Mouse (Mus musculus): ENCODE results near the gene Foxn2.
"Not testable (repeated sequence)": the region's sequence is repeated elsewhere in the genome, so short reads cannot be mapped to it uniquely, and the experiment has no call there.

The Foxn2 gene

DNA sequence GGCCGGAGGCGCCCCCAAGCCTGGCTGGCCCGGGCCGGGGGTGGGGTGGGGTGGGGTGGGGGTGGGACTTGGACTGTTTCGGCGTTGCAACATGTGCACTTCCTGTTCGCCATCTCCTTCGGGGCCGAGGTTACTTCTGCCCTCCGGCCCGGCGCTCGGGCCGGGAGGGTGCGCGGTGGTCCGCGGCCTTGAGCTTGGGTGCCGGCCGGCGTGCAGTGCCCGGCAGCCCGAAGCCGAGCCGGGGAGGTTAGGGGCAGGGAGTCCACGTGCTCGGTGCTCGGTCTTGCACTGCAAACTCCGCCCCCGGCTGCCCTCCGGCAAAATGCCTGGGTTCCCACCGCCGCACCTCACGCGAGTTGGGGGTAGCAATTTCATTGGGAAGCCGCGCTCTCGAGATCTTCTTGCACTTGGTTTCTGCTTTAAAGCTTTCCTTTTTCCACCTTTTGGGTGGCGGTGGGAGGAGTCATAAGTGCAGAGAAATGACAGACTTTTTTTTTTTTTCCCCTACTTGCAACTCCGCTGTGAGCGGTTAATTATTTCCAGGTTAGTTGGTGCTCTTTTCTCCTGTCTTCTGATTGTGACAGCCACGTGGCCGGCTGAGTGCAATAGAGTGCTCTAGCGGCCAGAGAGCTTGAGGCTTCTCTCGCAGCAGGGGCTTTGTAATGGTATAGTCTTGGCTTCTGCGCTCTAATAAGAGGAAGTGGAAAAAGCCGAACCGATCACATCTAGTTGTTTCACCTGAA is 1.1 kb downstream of the Foxn2 start:
- peak; percentile 63 for DNase-seq (ENCODE audit: low spot score)

- DNase-seq (ENCODE audit: low spot score) = no peak
These were observed 2.1 kb downstream of the Foxn2 start for GRCm38 (mm10) chr17:88442661-88443060.

- DNase-seq (ENCODE audit: low spot score) = no peak
These were observed 2.7 kb downstream of the Foxn2 start for GRCm38 (mm10) chr17:88443186-88443585.

DNA sequence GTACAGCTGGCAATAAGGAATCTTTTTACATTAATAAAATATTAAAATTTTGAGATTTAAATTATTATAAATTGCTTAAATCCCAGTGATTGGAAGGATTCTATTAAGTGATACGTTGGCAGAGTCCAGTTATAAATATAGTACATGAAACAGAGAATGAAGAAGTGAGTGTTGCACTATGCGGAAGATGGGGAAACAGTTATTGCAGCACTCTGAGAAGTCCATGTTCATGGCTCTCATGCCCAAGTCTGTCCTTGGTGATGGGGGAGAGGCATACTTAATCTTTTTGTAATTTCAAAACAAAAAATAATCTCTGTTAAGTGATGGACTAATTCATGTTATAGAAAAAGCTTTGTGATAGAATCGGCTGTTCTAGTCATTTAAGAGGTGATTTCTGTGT is 17.6 kb downstream of the Foxn2 start:
- DNase-seq (ENCODE audit: low spot score) = no peak

DNA sequence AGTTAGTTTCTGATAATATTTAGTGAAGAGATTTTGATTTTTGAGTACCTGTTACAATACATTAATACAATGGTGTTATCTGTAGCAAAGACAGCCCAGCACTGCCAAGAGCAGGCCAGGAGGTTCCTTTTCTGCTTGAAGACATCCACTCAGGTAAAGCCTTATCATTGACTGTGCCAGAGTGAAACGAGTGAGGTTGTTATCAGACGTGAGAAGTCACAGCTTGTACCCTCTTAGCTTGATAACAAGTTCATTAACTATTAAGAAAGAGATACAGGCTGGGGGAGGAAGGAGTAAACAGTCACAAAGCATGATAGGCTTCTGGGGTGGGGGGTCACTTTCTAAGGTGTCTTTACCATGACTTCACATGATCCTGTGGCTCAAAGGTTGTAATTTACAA is 19.0 kb downstream of the Foxn2 start:
- no peak for DNase-seq (ENCODE audit: low spot score)

DNA sequence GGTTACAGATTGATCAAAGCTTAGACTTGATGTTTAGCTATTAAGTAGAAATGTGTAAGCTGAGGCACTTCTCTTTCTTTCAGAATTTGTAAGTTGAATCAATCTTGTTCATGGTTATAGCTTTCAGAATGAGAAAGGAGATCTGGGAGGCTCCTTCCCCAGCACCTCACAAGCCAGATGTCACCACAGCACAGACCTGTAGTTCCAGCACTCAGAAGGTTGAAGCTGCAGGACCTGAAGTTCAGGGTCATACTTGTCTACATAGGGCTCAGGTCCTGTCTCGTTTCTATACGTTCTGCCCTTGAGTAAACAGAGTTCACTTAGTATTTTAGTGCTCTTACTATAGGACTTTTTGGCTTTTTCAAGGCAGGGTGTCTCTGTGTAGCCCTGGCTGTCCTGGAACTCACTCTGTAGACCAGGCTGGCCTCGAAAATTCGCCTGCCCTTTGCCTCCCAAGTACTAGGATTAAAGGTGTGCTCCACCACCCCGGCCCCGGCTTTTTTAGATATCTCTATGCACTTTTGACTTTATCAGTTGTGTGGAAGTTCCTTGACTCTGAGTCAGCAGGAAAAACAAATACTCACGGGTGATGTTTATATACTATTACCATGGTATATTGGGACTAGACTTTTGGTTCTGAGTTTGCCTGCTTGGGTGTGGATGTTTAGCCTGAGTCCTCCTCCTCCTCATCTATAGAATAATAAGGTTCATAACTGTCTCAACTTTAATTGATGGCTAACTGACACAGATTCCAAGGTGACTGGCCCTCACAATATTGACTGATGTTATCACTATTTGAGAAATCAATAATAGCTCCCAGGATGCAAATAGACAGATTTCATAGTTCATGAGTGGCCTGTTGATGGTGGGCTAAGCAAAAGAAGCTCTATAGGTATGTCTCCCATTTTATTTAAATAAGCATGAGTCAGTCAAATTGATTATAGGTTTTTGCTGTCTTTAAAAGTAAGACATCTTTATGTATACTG is 19.7 kb downstream of the Foxn2 start:
- no peak for DNase-seq (ENCODE audit: low spot score)

- no peak for DNase-seq (ENCODE audit: low spot score)
These were observed 22.1 kb downstream of the Foxn2 start for GRCm38 (mm10) chr17:88462658-88463057.

DNA sequence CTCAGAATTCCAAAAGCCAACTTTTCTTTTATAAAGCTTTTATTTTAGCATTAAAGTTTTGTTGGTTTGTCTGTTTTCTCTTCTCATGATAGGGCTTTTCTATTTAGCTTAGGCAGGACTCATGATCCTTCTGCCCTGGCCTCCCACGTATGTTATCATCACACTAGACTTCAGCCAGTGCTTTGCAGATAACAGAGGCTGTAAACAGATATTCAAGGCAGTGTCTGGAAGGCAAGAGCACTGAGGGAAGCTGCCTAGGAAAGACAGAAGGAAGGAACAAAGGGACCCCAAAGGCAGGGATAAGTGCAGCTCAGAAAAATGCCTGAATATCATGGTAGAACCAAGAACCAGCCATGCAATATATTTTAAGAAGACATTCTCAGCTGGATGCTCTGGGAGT is 26.1 kb downstream of the Foxn2 start:
- no peak for DNase-seq (ENCODE audit: low spot score)

DNA sequence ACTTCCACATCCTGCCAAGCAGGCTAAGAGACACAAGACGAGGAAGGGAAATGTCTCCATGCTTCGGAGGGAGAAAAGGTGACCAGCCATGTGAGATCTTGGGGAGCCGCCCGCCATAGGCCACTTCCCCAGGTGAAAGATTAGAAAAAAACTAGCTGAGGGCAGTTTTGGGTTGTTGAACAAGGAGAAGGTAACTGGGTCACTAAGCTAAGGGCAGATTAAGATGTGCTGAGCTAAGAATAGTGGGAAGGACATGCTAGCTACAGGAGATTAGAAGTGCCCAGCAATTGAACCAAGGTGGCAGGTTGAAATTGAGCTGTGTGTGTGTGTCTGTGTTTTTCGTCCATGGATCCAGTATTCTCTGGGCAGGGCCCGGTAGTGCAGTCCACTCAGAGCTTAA is 27.2 kb downstream of the Foxn2 start:
- DNase-seq (ENCODE audit: low spot score) = no peak

- DNase-seq (ENCODE audit: low spot score) = not testable (repeated sequence)
These were observed 28.3 kb downstream of the Foxn2 start for GRCm38 (mm10) chr17:88468655-88469398.

DNA sequence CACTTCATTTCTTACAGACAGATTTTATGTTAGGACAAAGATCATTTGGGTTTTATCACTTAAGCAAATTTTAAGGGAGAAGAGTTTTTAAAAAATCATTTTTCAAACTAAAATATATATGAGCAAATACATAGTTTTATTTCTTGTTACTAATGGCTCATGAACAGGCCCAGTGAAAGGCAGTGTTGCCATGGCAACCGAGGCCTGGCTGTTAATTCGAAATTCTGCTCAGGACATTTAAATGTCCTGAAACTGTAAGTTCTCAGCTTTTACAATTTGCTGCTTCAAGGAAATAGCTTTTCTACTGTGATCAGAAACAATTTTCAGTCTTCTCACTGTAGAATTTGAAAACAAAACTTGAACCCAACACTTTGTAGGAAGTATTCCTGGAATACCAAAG is 33.3 kb downstream of the Foxn2 start:
- no peak for DNase-seq (ENCODE audit: low spot score)

- DNase-seq (ENCODE audit: low spot score) = no peak
These were observed 36.7 kb downstream of the Foxn2 start for GRCm38 (mm10) chr17:88477165-88477564.

DNA sequence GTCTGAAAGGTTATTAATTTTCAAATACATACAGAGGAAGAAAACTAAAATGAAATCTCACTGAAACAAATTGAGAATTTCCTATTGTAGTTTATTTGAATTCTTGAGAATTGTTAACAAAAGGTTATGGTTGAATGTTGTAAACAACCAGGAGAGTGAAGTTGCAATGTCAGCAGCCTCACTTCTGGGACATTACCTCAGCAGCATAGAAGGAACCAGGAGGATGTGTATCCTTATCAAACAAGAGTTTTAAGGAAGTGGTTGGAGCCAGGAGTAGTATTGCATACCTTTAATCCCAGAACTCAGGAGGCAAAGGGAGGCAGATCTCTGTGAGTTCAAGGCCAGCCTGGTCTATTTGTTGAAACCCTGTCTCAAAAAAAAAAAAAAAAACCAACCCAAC is 37.2 kb downstream of the Foxn2 start:
- DNase-seq (ENCODE audit: low spot score) = no peak

- no peak for DNase-seq (ENCODE audit: low spot score)
These were observed 38.5 kb downstream of the Foxn2 start for GRCm38 (mm10) chr17:88479040-88479439.

GRCm38 (mm10) chr17:88480369-88480768 is 39.9 kb downstream of the Foxn2 start:
- no peak for DNase-seq (ENCODE audit: low spot score)

- DNase-seq (ENCODE audit: low spot score) = no peak
These were observed 40.6 kb downstream of the Foxn2 start for GRCm38 (mm10) chr17:88481062-88481461.

DNA sequence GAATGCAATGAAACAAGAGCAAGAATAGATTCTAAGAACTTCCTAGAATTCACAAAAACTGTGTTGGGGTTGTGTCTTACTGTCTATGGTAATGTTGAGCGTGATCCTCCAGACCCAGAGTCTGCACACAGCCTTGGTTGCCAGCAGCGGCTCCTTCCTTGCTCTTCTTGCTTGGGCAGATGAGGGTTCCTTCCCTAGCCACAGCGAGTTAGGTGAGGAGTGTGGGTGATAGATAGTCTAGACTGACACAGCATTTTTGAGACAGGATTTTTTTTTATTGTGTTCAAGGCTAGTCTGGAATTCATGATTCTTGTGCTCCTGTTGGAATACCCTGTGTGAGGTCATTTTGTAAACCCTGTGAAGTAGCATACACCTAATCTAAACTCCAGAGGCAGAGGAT is 41.1 kb downstream of the Foxn2 start:
- no peak for DNase-seq (ENCODE audit: low spot score)

- DNase-seq (ENCODE audit: low spot score) = no peak
These were observed 44.0 kb downstream of the Foxn2 start for GRCm38 (mm10) chr17:88484539-88484938.

GRCm38 (mm10) chr17:88484951-88485350 is 44.4 kb downstream of the Foxn2 start:
- DNase-seq (ENCODE audit: low spot score) = no peak

- DNase-seq (ENCODE audit: low spot score) = no peak
These were observed 50.0 kb downstream of the Foxn2 start for GRCm38 (mm10) chr17:88490546-88490945.

- DNase-seq (ENCODE audit: low spot score) = no peak
These were observed 51.0 kb downstream of the Foxn2 start for GRCm38 (mm10) chr17:88491366-88492106.

GRCm38 (mm10) chr17:88492107-88492460 is 51.6 kb downstream of the Foxn2 start:
- no peak for DNase-seq (ENCODE audit: low spot score)
